Mouse (Mus musculus): Measurements from ENCODE around the gene Mst1r. TPM values are rescaled to one million over a fixed set of nuclear protein-coding genes. Genes with fewer than 3 reads are reported as not detected.

Mst1r gene
- total RNA-seq (2014; rRNA removed): 0.18 and 0.27 TPM in 2 replicates
- 0.70 and 1.2 TPM in 2 replicates for polyA plus RNA-seq (2012; rRNA removed)

DNA sequence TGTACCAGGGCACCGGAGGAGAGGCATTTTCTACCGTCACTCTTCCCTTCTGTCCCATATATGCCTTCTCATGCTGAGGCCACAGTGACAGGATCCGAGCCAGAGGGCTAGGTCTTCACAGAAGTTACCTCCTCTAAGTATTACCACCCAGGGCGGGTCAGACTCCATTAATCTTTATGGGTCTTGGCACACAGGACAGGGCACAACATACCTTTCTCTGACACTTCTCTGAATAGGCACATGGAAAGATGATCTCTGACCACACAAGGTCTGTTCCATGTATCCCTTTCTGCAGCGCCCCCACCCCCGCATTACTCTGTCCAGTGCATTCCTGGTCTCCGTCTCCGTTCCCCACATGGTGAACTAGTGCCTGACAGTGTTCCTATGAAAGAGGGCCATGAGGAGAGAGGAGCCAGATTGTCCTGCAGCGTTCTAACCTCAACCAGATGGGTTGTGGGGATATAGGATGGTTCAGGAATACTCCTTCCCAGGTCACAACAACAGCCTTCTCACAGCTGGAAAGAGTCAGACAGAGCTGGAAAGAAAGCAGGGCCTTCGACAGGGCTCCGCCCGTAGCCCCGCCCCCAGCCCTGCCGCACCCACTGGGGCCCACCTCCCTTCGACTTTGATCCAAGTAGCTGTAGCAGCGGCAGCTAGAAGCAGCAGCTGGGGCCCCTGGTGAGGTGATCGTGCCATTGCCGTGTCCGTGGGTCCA, at the start of gene Mst1r:
Gene Mst1r (plus strand): TSS at position 622 of the 715 bp plus-strand sequence.
- no peaks in the 10 kb centered on the region for H3K27me3 ChIP-seq (ENCODE audit: control insufficient read depth, insufficient read depth, low read length)
- DNase-seq (ENCODE audit: extremely low read depth, low read depth, low spot score): peak; percentile 56
- peak within 1 kb of the TSS; percentile 58 for H3K4me3 ChIP-seq (ENCODE audit: insufficient read depth, low read depth, low read length)
- H3K27ac ChIP-seq (replicated peaks; ENCODE audit: insufficient read depth, low read depth, low read length): no peak within 1 kb of the TSS
- peak within 1 kb of the TSS; percentile 35 for H3K9ac ChIP-seq (ENCODE audit: low read depth, low read length)
- TF ChIP-seq CTCF (IDR thresholded peaks at IDR 0.05; ENCODE audit: low read depth, low read length) (no peak), POLR2A (IDR thresholded peaks at IDR 0.05; ENCODE audit: extremely low read depth, insufficient read depth, low read length) (no peak)
- H3K4me1 ChIP-seq (ENCODE audit: control insufficient read depth, insufficient read depth, low read length): peaks cover 4% of the 10 kb centered on the region; the same call in 1 of the 2 replicates
- 26% methylated on average over 19 of the region's 19 CpGs for WGBS
- H3K79me2 ChIP-seq (ENCODE audit: control insufficient read depth, insufficient read depth, low read length): no peaks in the 10 kb centered on the region
- 0 out of 2 replicates have a peak, but pooled peaks cover 2% of the 10 kb centered on the region for H3K36me3 ChIP-seq (ENCODE audit: control insufficient read depth, insufficient read depth, low read length)

DNA sequence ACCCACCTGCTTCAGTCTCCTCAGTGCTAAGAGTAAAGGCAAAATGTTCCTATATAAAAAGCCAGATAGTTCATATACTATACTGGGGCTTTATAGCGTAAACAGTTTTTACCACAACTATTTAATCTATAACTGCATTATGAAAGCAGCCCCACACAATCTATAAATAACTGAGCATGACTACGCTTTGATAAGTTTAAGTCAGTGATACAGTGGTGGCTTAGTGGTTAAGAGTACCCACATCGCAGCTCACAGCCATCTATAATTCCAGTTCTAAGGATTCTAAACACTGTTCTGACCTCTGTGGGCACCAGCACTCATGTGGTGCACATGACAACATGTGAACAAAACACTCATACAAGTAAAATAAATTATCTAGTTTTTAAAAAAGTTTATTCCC, 48.3 kb upstream of the Mst1r start:
- 93% methylated on average over 3 of the region's 3 CpGs for WGBS
- Histone ChIP-seq H3K4me1 (ENCODE audit: control insufficient read depth, insufficient read depth, low read length) (peaks cover 12% of the 10 kb centered on the region; the same call in 1 of the 2 replicates), H3K79me2 (ENCODE audit: control insufficient read depth, insufficient read depth, low read length) (peaks cover 16% of the 10 kb centered on the region; the same call in 1 of the 2 replicates), H3K27ac (replicated peaks; ENCODE audit: insufficient read depth, low read depth, low read length) (no peak overlapping the region), H3K9ac (ENCODE audit: low read depth, low read length) (no peak overlapping the region), H3K4me3 (ENCODE audit: insufficient read depth, low read depth, low read length) (no peak overlapping the region), H3K36me3 (ENCODE audit: control insufficient read depth, insufficient read depth, low read length) (peaks cover 10% of the 10 kb centered on the region), H3K27me3 (ENCODE audit: control insufficient read depth, insufficient read depth, low read length) (no peaks in the 10 kb centered on the region)
- no peak for DNase-seq (ENCODE audit: extremely low read depth, low read depth, low spot score)
- TF ChIP-seq CTCF (IDR thresholded peaks at IDR 0.05; ENCODE audit: low read depth, low read length) (no peak), POLR2A (IDR thresholded peaks at IDR 0.05; ENCODE audit: extremely low read depth, insufficient read depth, low read length) (no peak)

DNA sequence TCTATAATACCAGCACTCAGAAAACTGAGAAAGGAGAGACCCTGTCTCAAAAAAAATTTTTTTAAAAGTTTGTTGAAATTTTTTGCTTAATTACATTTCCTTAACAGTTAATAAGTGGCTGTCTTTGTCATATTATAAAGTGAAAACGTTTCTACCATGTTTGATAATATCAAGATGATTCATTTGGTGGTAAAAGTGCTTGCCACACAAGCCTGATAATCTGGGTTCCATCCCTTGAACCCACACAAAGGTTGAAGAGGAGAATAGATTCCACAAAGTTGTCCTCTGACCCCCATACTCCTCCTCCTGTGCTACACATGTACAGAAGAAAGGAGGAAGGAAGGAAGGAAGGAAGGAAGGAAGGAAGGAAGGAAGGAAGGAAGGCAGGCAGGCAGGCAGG, 42.2 kb upstream of the Mst1r start:
- no peak for DNase-seq (ENCODE audit: extremely low read depth, low read depth, low spot score)

DNA sequence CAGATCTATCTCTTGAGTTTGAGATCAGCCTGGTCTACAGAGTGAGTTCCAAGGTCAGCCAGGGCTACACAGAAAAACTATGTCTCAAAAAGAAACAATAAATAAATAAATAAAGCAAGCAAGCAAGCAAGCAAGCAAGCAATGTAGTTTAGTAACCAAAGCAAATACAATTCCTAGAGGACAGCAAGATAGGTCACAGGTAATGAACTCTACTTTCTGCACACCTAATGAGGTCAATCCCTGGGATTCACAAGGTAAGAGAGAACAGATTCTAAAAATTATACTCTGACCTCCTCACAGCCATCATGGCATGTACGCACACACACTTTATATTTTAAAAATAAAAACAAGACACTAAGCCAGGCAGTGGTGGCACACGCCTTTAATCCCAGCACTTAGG, 40.6 kb upstream of the Mst1r start:
- WGBS: 80% methylated on average over 2 of the region's 2 CpGs

More for the DNA sequence above, 42.2 kb upstream of the Mst1r start:
- Histone ChIP-seq H3K4me3 (ENCODE audit: insufficient read depth, low read depth, low read length) (no peak overlapping the region), H3K27me3 (ENCODE audit: control insufficient read depth, insufficient read depth, low read length) (no peaks in the 10 kb centered on the region), H3K79me2 (ENCODE audit: control insufficient read depth, insufficient read depth, low read length) (peaks cover 14% of the 10 kb centered on the region; the same call in 1 of the 2 replicates), H3K4me1 (ENCODE audit: control insufficient read depth, insufficient read depth, low read length) (peaks cover 4% of the 10 kb centered on the region; the same call in 1 of the 2 replicates), H3K27ac (replicated peaks; ENCODE audit: insufficient read depth, low read depth, low read length) (no peak overlapping the region), H3K9ac (ENCODE audit: low read depth, low read length) (no peak overlapping the region), H3K36me3 (ENCODE audit: control insufficient read depth, insufficient read depth, low read length) (peaks cover 1% of the 10 kb centered on the region; the same call in 1 of the 2 replicates)
- TF ChIP-seq CTCF (IDR thresholded peaks at IDR 0.05; ENCODE audit: low read depth, low read length): no peak
- no peak for TF ChIP-seq POLR2A (IDR thresholded peaks at IDR 0.05; ENCODE audit: extremely low read depth, insufficient read depth, low read length)
- 59% methylated on average over 1 of the region's 1 CpGs for WGBS

DNA sequence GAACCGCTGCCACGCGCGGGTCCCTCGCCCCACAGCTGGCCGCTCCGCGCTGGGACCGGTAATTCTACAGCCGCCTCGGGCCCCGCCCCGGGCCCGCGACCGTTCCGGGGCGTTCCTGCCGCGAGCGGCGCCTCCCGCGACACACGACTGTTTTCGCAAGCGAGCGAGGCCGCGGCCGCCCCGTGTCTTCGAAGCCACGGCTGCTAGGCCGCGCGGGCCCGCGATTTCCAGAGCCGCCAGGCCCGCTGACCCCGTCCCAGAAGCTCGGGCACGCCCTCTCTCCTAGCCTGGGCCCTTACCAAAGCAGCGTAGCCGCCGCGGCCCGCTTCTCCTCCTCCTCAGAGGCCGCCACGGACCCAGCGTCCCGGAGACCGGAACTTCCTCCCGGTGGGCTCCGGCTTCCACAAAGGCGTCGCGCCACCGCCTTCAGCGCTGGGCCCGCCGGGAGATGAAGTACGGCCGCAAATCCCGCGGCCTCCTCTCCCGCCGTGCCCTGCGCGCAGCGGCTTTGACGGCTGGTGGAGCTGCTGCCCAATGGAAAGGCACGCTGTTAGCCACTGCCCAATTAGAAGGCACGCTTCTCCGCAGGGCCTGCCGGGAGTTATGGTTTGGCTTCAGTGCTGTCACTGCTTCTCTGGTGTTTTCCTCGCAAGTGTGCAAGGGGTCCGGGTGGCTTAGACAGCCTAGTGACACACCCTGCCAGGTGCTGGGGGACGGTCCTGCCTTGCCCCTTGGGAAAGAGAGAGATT, 34.1 kb upstream of the Mst1r start:
- Histone ChIP-seq H3K27me3 (ENCODE audit: control insufficient read depth, insufficient read depth, low read length) (no peaks in the 10 kb centered on the region), H3K36me3 (ENCODE audit: control insufficient read depth, insufficient read depth, low read length) (no peaks in the 10 kb centered on the region), H3K4me1 (ENCODE audit: control insufficient read depth, insufficient read depth, low read length) (peaks cover 4% of the 10 kb centered on the region; the same call in 1 of the 2 replicates), H3K27ac (replicated peaks; ENCODE audit: insufficient read depth, low read depth, low read length) (peak overlapping the region; percentile 93), H3K79me2 (ENCODE audit: control insufficient read depth, insufficient read depth, low read length) (peaks cover 8% of the 10 kb centered on the region; the same call in 1 of the 2 replicates), H3K4me3 (ENCODE audit: insufficient read depth, low read depth, low read length) (peak overlapping the region; percentile 84), H3K9ac (ENCODE audit: low read depth, low read length) (peak overlapping the region; percentile 95)
- peak; percentile 92 for DNase-seq (ENCODE audit: extremely low read depth, low read depth, low spot score)
- TF ChIP-seq POLR2A (IDR thresholded peaks at IDR 0.05; ENCODE audit: extremely low read depth, insufficient read depth, low read length) (peak; percentile 71; the same call in 1 of the 2 replicates), CTCF (IDR thresholded peaks at IDR 0.05; ENCODE audit: low read depth, low read length) (no peak)
- under 1% methylated on average over 80 of the region's 80 CpGs for WGBS

More for the DNA sequence above, 40.6 kb upstream of the Mst1r start:
- Histone ChIP-seq H3K79me2 (ENCODE audit: control insufficient read depth, insufficient read depth, low read length) (peaks cover 13% of the 10 kb centered on the region; the same call in 1 of the 2 replicates), H3K4me3 (ENCODE audit: insufficient read depth, low read depth, low read length) (no peak overlapping the region), H3K36me3 (ENCODE audit: control insufficient read depth, insufficient read depth, low read length) (no peaks in the 10 kb centered on the region; the same call in 1 of the 2 replicates), H3K4me1 (ENCODE audit: control insufficient read depth, insufficient read depth, low read length) (peaks cover 2% of the 10 kb centered on the region; the same call in 1 of the 2 replicates), H3K9ac (ENCODE audit: low read depth, low read length) (no peak overlapping the region), H3K27ac (replicated peaks; ENCODE audit: insufficient read depth, low read depth, low read length) (no peak overlapping the region), H3K27me3 (ENCODE audit: control insufficient read depth, insufficient read depth, low read length) (no peaks in the 10 kb centered on the region)
- TF ChIP-seq POLR2A (IDR thresholded peaks at IDR 0.05; ENCODE audit: extremely low read depth, insufficient read depth, low read length) (no peak), CTCF (IDR thresholded peaks at IDR 0.05; ENCODE audit: low read depth, low read length) (no peak)
- peak; percentile 62 for DNase-seq (ENCODE audit: extremely low read depth, low read depth, low spot score)

All from liver, adult 2 months (tissue).